Mouse (Mus musculus) erythroblast, embryonic 14.5 days (primary cell): Measurements from ENCODE around the gene Gm49368.

Experiments used
- GATA1 ChIP-seq: IDR thresholded peaks from 2 replicates; pipeline ENCODE4 v1.6.1; 2012; ENCODE audit warnings: low read length, inconsistent platforms, mixed read lengths
- TAL1 ChIP-seq: IDR thresholded peaks from 3 replicates; pipeline ENCODE4 v1.6.1; 2012; ENCODE audit warnings: low read length, inconsistent platforms, mixed read lengths

GRCm38 (mm10) chr7:128058576-128058975 lies 3.9 kb upstream of the Gm49368 start:
- TF ChIP-seq GATA1 (no peak), TAL1 (no peak)
